Mouse (Mus musculus): ENCODE measurements around the gene C2cd2. TPM values are rescaled to one million over a fixed set of nuclear protein-coding genes. Genes with fewer than 3 reads are reported as not detected.
A peak's percentile ranks its signal among the peaks of the same experiment; 100 is the strongest.

Gene C2cd2
- total RNA-seq, 2 experiments from 2014 or later, result 23.4 to 26.6 TPM

- intact Hi-C loops (cut with DNase I), result no loop called here
- DNase-seq, result no peak
Measured at GRCm38 (mm10) chr16:97904035-97904434, 58.4 kb downstream of the C2cd2 start.

GRCm38 (mm10) chr16:97897346-97898024 lies 64.9 kb downstream of the C2cd2 start:
- peak; percentile 85 to 86 for DNase-seq
- intact Hi-C loops (cut with DNase I), result loop anchor here (1.0 kb wide), 1 partner anchor 46 kb away; the partner anchor contains the start of gene Prdm15

GRCm38 (mm10) chr16:97887762-97888161 lies 74.6 kb downstream of the C2cd2 start:
- intact Hi-C loops (cut with DNase I), result no loop called here
- DNase-seq, result no peak

GRCm38 (mm10) chr16:97883696-97884095 lies 78.7 kb downstream of the C2cd2 start:
- intact Hi-C loops (cut with DNase I), result no loop called here
- DNase-seq, result no peak

DNA sequence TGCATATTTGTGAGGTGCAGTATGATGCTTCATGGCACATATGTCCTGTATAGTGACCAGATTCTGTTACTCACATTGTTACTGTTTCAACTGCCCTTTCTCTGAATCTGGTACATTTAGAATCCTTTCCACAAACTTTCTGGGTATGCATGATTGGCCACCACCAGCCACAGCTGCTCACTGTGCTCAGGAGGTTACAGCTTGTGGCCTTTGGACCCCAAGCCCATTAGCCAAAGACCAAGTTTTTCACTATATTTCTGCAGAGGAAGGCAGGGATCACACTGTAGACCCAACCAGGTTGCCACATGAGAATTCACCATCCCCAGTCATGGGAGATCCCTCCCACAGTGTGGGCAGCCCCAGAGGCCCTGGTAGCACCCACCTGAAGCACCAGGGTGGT lies 79.5 kb downstream of the C2cd2 start:
- no peak for DNase-seq
- intact Hi-C loops (cut with DNase I), result no loop called here

GRCm38 (mm10) chr16:97879134-97879533 lies 83.3 kb downstream of the C2cd2 start:
- peak; percentile 38 to 67 for DNase-seq
- intact Hi-C loops (cut with DNase I), result loop anchor here (1.0 to 2.0 kb wide), 2 partner anchors 74 to 82 kb away; no protein-coding TSS in a partner anchor

GRCm38 (mm10) chr16:97877502-97877901 lies 84.9 kb downstream of the C2cd2 start:
- intact Hi-C loops (cut with DNase I), result no loop called here
- no peak for DNase-seq

GRCm38 (mm10) chr16:97875101-97875500 lies 87.3 kb downstream of the C2cd2 start:
- intact Hi-C loops (cut with DNase I), result no loop called here
- no peak for DNase-seq

- intact Hi-C loops (cut with DNase I), result no loop called here
- no peak for DNase-seq
Measured at GRCm38 (mm10) chr16:97874376-97874775, 88.0 kb downstream of the C2cd2 start.

- no peak for DNase-seq
- intact Hi-C loops (cut with DNase I), result no loop called here
Measured at GRCm38 (mm10) chr16:97872657-97873056, 89.7 kb downstream of the C2cd2 start.

DNA sequence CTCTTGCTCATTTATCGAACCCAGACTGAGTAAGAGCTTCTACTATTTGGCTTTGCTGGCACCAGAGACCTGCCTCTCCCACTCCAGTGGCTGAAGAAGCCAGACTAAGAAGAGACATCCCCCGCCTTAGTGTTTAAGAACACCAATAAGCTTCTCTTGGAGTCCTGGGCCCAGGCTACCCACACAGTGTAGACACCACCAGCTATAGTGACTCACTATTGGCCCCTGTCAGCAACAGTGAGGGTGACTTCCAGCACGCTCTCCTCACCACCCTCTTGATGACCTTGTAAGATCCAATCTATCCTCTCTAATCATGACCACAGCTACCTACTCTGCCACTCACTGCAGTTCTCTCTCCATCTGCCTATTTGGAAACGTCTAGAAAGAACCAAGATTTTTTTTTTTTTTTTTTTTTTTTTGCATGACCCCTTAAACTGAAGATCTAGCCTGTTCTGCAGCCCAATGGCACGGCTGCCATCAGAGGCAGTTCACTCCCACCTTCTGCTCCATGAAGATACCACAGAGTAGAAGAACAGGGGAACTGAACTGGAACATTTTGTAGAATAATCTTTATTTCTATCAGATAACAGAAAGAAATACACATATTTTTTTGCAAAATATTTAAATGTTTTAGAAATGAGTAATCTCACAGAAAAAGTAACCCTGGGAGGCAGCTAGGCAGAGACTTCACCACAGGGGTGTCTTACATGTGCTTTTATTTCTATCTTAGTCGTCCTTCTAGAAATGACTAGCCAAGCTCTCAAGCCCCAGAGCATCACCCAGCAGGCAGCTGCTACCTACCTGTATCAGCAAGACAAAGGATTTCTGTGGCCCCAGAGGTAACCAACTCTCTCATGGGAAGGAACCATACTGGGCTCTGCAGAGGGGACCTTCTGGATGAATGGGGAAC lies 93.0 kb downstream of the C2cd2 start:
- intact Hi-C loops (cut with DNase I), result no loop called here

GRCm38 (mm10) chr16:97863932-97864467 lies 98.4 kb downstream of the C2cd2 start:
- intact Hi-C loops (cut with DNase I), result no loop called here
- no peak for DNase-seq

More for the DNA sequence above, 93.0 kb downstream of the C2cd2 start:
- DNase-seq, result no peak

GRCm38 (mm10) chr16:97856050-97856449 lies 106.3 kb downstream of the C2cd2 start:
- DNase-seq, result no peak
- intact Hi-C loops (cut with DNase I), result no loop called here

- intact Hi-C loops (cut with DNase I), result loop anchor here (1.0 to 5.0 kb wide), 3 partner anchors 45 to 109 kb away; no protein-coding TSS in a partner anchor
- DNase-seq, result peak; percentile 91 to 93
Measured at GRCm38 (mm10) chr16:97851741-97852319, 110.6 kb downstream of the C2cd2 start, which contains the start of gene Prdm15. Prdm15 (minus strand) TSS chr16:97851850.

GRCm38 (mm10) chr16:97851061-97851740 lies 111.2 kb downstream of the C2cd2 start:
- intact Hi-C loops (cut with DNase I), result loop anchor here (1.0 to 5.0 kb wide), 2 partner anchors 44 to 46 kb away; no protein-coding TSS in a partner anchor
- peak; percentile 92 to 96 for DNase-seq

DNA sequence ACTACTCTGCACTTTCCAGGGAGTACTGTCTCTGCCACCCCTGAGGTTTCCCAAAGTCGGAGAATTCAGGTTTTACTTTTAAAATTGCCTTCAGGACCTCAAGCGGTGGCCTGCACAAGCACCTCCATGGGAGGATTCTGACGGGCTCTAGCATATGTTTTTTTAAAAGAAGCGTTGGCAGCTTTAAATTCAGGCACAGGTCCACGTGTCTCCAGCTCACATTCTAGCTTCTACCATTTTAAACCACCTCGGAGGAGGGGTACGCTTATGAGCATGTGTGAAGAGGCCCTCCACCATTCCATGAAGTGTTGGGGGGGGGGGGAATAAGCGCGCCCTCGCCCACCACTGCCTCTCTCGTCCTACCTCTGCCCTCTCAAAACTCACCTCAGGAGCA lies 111.7 kb downstream of the C2cd2 start:
- intact Hi-C loops (cut with DNase I), result loop anchor here (1.0 to 5.0 kb wide), 3 partner anchors 43 to 72 kb away; no protein-coding TSS in a partner anchor
- no peak for DNase-seq

DNA sequence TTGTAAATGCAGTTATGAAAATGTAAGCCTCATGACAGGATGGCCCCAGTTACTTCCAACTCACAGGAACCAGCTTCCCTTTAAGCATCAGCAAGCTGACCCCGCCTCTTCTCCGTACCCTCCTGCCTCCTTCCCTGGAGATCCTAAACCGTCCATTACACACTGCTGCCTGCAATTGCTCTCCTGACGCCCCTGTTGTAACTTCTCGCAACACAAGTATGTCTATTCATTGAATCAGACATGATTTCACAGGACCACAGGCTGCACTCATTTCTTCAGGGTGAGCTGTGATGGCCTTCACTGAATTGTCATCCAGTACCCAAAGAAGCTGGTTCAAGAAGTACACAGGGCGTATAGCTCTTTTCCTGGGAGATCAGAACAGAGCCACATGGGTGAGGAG lies 113.6 kb downstream of the C2cd2 start:
- intact Hi-C loops (cut with DNase I), result no loop called here
- no peak for DNase-seq

DNA sequence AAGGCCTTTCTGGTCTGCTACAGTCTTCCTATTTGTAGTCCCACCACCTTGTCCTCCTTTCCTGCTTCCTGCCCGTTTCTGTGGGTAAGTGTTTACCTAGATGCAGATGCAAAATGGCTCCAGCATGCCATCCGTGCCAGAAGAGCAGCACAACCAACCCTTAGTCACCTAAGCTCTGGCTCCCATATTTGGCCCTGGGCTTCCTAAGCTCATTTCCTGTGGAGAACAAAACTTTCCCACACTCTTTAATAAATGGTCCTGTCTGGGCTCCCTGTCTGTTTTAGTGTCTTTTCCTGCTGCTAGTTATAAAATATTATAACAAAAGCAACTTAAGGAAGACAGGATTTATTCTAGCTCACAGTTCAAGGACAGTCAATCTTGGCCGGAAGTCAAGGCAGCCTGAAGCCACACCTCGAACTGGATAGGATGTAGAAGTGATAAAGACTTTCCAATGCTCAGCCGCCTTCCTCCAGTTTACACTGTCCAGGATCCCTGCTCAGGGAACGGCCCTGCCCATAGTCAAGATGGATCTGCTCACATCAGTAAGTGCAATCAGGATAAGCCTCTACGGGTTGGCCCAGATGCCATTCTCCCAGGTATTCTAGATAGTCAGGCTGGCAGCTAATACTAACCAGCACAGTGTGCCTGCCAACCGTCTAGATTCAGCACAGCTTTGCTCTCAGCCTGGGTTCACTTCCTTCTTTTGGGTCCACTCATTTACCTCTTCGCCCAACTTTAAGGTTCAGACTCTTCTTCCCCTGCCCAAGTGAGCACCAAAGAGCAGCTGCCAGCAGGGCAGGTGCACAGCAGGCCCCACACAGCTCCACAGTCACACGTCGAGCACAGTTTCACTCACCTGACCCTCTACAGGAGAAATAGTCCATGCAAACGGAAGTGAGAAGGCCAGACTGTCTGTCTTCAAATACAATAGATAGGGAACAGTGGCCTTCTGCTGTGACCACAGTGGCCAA lies 117.1 kb downstream of the C2cd2 start:
- peak; percentile 17 to 23 for DNase-seq

GRCm38 (mm10) chr16:97832154-97832553 lies 130.2 kb downstream of the C2cd2 start:
- intact Hi-C loops (cut with DNase I), result no loop called here
- DNase-seq, result no peak

More for the DNA sequence above, 117.1 kb downstream of the C2cd2 start:
- intact Hi-C loops (cut with DNase I), result no loop called here
